Mouse (Mus musculus) spleen, adult 2 months (tissue): ENCODE data around the gene Htra2.

Experiments used
- CTCF ChIP-seq: fragments of 200-500 bp; IDR thresholded peaks from 2 replicates; pipeline ENCODE4 v1.5.1; 2011; ENCODE audit warnings: mild to moderate bottlenecking, inconsistent platforms; ENCODE audit not compliant: insufficient read depth, insufficient read length, insufficient replicate concordance; ENCODE audit errors: extremely low read depth
- POLR2A ChIP-seq: fragments of 200-500 bp; IDR thresholded peaks from 2 replicates; pipeline ENCODE4 v1.6.1; 2011; ENCODE audit warnings: low read depth, low read length, inconsistent platforms

- TF ChIP-seq CTCF: no peak
- TF ChIP-seq POLR2A: no peak
These were observed 19.9 kb upstream of the Htra2 start for GRCm38 (mm10) chr6:83074979-83075378.
